Mouse (Mus musculus) adrenal gland (tissue): ENCODE measurements around the gene Alkbh1.

Experiments
- intact Hi-C: fragments of 180-260 bp; cut with DNase I; formaldehyde crosslinking; loops from one replicate; pipeline ENCODE4 v1.15.1; 2025
- microRNA-seq, 2 experiments: library from miRNA; unstranded; fragments of <30 nt; microRNA quantifications; one replicate each; pipeline ENCODE4; 2019

Gene Alkbh1

DNA sequence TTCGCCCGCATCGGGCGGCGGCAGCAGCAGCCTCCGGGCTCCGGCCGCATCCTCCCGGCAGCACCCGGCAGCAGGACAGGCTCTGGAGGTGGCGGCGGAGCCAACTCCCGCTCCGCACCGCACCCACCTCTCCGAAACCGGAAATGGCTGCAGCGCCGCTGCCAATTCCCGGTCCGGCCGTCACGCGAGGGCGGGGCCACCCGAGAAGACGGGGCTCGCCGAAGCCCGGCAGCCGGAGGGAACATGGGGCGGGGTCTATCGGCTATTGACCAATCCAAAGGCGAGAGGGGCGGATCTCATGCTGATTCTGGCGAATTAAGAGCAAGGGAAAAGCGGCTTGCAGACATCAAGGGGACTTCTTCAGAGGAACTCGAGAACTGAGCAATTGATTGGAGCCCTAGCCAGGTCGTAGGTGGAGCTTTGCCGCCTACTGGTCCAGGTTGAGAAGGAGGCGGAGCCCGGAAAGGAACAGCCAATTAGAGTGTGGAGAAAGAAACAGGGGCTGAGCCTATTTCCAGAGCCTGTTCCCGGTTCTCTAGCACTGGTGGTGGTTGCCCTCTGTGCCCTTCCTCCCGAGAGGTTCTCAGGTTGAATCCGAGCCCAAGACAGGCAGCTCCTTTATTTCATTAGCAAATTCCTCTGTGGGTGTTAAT is 55.6 kb downstream of the Alkbh1 start, which contains the start of gene Sptlc2:
Sptlc2 (minus strand) TSS at position 234 of the 653 bp plus-strand sequence.
- intact Hi-C loops: loop anchor here (5.0 kb wide), 1 partner anchor 36 kb away; no protein-coding TSS in a partner anchor

DNA sequence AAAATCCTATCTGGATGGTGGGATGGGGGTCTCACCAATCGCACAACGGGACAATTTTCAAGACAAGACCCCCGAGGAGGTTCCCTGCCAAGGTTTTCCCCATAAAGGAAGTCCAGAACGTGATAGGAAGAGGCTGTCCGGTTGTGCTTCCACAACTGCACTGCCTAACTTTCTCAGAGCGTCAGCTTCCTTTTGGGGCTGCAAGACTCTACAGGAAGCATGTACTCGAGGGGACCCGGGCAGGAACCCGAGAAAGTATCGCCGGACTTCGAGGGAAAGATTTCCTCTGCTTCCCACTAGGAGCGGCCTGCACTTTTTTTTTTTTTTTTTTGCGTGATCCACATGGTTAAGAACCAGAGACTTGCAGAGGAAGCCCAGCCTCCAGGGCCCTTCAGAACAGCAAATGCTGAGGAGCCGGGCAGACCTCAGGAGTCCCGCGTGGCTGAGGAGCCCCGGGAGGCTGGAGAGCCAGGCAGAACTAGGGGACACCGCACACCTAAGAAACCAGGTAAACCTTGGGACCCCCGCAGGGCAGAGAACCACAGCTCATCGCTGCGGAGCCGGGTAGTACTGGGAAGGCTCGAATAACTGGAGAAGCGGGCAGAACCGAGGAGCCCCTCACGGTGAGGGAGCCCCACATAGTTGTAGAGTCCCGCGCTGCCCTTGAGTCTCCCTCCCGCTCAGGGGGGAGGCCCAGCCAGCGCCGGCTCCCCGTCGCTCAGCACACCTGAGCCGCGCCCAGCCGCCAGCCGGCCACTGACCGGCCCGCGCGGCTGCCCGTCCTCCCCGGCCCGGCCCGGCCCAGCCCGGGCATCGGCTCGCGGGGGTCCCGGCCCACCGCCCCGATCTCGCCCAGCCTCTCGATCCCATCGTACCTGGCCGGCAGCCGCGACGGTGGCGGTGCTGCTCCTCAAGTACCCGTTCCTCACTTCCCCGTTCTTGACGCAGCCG is 56.4 kb downstream of the Alkbh1 start:
- intact Hi-C loops: loop anchor here (5.0 kb wide), 1 partner anchor 35 kb away; no protein-coding TSS in a partner anchor

DNA sequence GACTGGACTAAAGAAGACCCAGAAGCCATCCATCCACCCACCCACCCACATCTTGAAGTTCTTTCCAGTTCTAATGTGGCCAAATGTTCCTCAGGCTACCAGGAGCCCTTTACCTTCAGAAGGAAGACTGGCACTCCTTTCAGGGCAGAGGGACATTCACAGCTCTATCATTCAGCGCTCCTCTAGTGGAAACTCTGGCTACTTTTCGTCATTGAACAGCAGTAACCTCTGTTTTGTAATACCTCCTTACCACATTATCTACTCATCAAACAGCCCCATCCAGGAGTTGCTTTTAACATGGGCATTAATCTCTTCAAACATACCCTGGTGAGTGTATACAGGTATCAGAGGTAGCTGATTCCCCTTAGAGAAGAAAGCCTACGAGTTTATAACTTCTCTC is 58.8 kb downstream of the Alkbh1 start:
- intact Hi-C loops: loop anchor here (5.0 kb wide), 1 partner anchor 33 kb away; no protein-coding TSS in a partner anchor

DNA sequence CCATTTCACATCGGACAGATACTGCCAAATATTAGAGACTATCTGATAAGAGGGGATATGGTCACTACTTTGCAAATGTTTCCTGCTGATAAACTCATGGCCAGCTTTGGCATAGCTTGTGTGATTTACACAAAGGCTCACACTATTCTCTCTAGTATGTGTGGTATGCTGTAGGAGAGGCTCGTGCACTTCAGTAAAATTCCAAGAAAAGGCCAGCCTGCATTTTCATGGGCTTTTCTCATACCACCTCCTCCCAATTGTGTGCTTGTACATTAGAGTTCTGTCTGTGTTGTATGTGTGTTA is 62.5 kb downstream of the Alkbh1 start:
- intact Hi-C loops: no loop called here

DNA sequence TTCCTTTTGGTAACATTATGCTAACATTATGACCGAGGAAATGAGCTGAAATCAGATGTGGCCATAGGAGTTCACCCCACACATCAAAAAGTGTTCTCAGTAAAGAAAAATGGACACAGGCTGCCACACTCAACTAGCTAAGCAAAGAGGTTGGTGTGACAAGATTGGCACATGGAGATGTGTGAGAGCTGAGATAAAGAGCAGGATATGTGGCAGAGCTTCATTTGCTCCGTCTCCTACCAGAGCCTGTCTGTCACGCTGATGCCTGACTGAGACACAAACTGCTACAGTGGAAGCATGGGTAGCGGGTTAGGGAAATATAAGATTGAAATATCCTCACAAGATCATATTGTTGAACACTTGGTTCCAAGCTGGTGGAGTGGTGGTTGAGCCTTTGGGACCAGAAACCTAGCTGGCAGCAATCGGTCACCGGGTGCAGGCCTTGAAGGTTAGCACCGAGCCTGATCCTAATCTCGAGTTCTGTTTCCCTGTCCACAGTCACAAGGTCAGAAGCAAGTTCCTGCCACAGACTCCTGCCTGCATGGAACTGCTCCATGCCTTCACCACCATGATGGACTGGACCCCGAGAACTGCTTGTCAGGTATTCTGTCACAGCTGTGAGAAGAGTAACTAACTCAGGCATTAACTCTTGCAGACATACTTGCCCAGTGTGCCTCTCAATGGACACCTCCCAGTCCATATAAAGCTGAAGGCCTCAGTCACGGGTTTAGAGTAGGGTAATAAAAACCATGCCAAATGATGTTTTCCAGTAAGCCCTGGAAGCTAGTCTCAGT is 63.0 kb downstream of the Alkbh1 start:
- intact Hi-C loops: no loop called here

DNA sequence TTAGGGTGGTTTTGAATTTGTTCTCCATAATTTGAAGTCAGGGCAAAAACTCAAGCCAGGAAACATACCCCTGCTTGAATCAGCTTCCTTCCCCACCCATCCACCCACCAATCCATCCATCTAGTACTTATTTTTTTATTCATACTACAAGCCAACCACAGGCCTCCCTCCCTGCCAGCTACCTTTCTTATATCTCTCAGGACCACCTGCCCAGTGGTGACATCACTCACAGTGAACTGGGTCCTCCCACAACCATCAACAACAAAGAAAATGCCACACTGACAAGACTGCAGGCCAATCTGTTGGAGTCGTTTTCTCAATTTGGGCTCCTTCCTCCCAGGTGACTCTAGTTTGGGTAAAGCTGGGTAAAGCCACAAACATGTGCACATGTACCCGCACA is 64.3 kb downstream of the Alkbh1 start:
- intact Hi-C loops: no loop called here

Small RNA genes lying within 50 kb of the gene (microRNA-seq; reads per million reads assigned to microRNA genes)
- 78.8 to 158 reads per million in 2 experiments for gene Mir3068
